Mouse (Mus musculus): ENCODE results near the gene Peli1. TPM values are rescaled to one million over a fixed set of nuclear protein-coding genes. Genes with fewer than 3 reads are reported as not detected.

The Peli1 gene
- polyA plus RNA-seq, 1 experiment from 2014 or later: 44.3 TPM

- H3K4me1 ChIP-seq: peaks cover 7% of the 10 kb centered on the region
- H3K9ac ChIP-seq: no peak overlapping the region
- no peaks in the 10 kb centered on the region for H3K27me3 ChIP-seq
- H3K4me3 ChIP-seq (replicated peaks): no peak overlapping the region
- no peak overlapping the region for H3K27ac ChIP-seq
- no peaks in the 10 kb centered on the region for H3K36me3 ChIP-seq
- H3K9me3 ChIP-seq (replicated peaks): no peaks in the 10 kb centered on the region
- H3K4me2 ChIP-seq: no peak overlapping the region
- ATAC-seq (replicated peaks; ENCODE audit: low FRiP score): no peak
- WGBS: 57% methylated on average over 2 of the region's 2 CpGs
Measured at GRCm38 (mm10) chr11:21122399-21122798, 31.3 kb downstream of the Peli1 start.

DNA sequence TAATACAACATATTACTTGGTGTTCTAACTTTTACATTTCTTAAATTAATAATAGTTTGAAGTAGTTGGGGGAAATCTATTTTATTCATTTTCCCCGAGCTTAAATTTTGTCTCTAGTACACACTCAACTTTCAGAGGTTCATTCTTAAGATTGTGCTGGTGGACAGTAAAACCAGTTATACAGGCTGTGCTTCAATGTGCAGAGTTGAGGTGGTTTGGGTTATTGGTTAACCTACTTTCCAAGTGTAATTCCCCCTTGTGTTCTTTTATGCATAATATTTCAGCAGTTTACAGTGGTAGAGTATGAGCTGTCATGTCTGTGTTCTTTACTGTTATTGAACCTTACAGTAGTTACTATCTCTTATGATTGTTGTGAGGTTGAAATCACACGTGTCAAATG is 40.6 kb downstream of the Peli1 start:
- Histone ChIP-seq H3K27ac (no peak overlapping the region), H3K4me1 (no peaks in the 10 kb centered on the region), H3K27me3 (no peaks in the 10 kb centered on the region), H3K9me3 (replicated peaks) (peaks cover 3% of the 10 kb centered on the region), H3K9ac (no peak overlapping the region), H3K4me2 (no peak overlapping the region), H3K4me3 (replicated peaks) (no peak overlapping the region), H3K36me3 (peaks cover 13% of the 10 kb centered on the region)
- WGBS: 79% methylated on average over 2 of the region's 2 CpGs
- no peak for ATAC-seq (replicated peaks; ENCODE audit: low FRiP score)

DNA sequence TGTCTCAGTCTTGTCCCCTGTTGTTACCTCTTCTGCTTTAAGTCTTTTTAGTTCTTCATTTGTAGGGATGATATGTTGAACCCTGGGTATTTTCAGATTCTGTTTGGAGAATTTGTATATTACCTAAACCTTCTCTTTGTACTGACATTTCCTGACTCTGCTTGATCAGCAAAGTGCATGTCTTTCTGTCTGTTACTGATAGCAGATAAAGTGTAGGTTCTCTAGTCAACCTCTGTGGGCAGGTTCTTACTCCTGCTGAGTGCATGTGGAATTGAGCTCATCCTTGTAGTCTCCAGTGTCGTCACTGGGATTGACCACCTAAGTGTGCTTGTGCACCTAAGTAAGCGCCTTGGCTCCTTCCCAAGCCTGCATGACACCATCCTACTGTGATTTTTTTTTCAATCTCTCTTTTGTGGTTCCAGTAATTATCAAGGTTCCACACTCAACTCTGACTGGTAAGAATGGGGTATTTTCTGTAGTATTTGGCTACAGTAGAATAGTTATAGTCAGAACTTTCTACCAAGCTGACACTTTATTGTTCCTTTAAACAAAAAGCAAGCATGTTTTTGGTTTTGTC is 43.9 kb downstream of the Peli1 start:
- ATAC-seq (replicated peaks; ENCODE audit: low FRiP score): no peak
- Histone ChIP-seq H3K4me3 (replicated peaks) (no peak overlapping the region), H3K27ac (no peak overlapping the region), H3K4me1 (no peaks in the 10 kb centered on the region), H3K27me3 (no peaks in the 10 kb centered on the region), H3K9ac (no peak overlapping the region), H3K4me2 (no peak overlapping the region), H3K9me3 (replicated peaks) (no peaks in the 10 kb centered on the region), H3K36me3 (peaks cover 29% of the 10 kb centered on the region)
- WGBS: 94% methylated on average over 2 of the region's 2 CpGs

DNA sequence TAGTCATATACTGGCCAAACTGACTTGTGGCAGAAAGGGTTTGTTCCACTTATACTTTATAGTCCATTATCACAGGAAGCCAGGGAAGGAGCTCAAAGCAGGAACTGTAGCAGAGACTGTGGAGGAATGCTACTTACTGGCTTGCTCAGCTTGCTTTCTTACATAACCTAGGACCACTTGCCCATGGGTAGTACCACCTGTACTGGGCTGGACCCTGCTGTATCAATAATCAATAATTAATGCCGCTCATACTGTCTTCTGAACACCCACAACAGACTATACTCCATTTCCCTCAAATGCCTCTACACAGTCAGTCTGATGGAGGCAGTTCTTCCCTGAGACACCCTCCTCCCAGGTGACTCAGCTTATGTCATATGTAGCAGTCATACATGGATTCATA is 48.4 kb downstream of the Peli1 start:
- H3K27me3 ChIP-seq: no peaks in the 10 kb centered on the region
- no peaks in the 10 kb centered on the region for H3K9me3 ChIP-seq (replicated peaks)
- no peak overlapping the region for H3K4me3 ChIP-seq (replicated peaks)
- H3K27ac ChIP-seq: no peak overlapping the region
- H3K4me2 ChIP-seq: no peak overlapping the region
- H3K9ac ChIP-seq: no peak overlapping the region
- no peaks in the 10 kb centered on the region for H3K4me1 ChIP-seq
- ATAC-seq (replicated peaks; ENCODE audit: low FRiP score): no peak
- peaks cover 62% of the 10 kb centered on the region for H3K36me3 ChIP-seq
- 95% methylated on average over 1 of the region's 1 CpGs for WGBS

DNA sequence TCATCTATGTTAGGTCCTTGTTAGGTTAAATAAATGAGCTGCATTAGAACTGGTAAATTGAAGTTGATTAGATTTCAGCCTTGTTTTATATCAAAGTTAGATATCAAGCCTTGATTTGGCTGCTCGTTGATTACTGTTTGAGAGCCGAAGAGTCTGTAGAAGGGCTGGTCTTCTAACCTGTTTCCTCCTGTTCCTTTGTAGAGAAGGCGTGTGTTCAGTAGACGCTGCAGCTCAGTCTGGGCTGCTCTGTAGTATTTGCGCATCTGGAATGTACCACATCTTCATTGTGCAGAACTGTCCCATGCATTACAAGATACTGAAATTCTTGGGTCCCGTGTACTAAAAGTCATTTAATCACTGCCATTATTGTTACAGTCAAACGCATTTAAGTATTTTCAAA is 50.2 kb downstream of the Peli1 start:
- no peaks in the 10 kb centered on the region for H3K4me1 ChIP-seq
- peaks cover 65% of the 10 kb centered on the region for H3K36me3 ChIP-seq
- no peak overlapping the region for H3K4me2 ChIP-seq
- H3K9me3 ChIP-seq (replicated peaks): no peaks in the 10 kb centered on the region
- WGBS: 86% methylated on average over 7 of the region's 7 CpGs
- no peak overlapping the region for H3K9ac ChIP-seq
- no peak overlapping the region for H3K27ac ChIP-seq
- H3K4me3 ChIP-seq (replicated peaks): no peak overlapping the region
- no peak for ATAC-seq (replicated peaks; ENCODE audit: low FRiP score)
- H3K27me3 ChIP-seq: no peaks in the 10 kb centered on the region

GRCm38 (mm10) chr11:21141755-21142154 is 50.7 kb downstream of the Peli1 start:
- H3K4me1 ChIP-seq: no peaks in the 10 kb centered on the region
- H3K36me3 ChIP-seq: peaks cover 68% of the 10 kb centered on the region
- no peaks in the 10 kb centered on the region for H3K9me3 ChIP-seq (replicated peaks)
- no peak for ATAC-seq (replicated peaks; ENCODE audit: low FRiP score)
- no peak overlapping the region for H3K4me3 ChIP-seq (replicated peaks)
- H3K4me2 ChIP-seq: no peak overlapping the region
- H3K27ac ChIP-seq: no peak overlapping the region
- 90% methylated on average over 4 of the region's 4 CpGs for whole genome bisulfite sequencing
- H3K9ac ChIP-seq: no peak overlapping the region
- no peaks in the 10 kb centered on the region for H3K27me3 ChIP-seq

DNA sequence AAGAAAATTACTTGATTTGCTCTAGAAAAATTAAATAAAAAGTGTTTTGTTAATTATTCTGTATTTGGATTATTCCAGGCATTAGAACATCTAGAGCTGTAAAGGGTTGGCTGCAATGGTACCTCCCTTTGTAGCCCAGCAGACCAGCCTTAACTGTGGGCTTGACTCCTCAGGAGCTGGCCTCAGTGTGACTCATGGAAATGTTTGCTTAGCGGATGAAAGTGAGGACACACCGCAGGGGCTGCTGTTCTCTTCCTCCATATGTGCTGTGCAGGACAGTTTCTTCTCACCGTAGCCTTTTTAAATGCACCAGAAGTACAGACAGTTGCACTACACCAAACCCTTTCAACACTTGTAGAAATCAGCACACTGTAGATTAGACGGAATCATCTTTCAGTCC is 58.4 kb downstream of the Peli1 start:
- Histone ChIP-seq H3K4me3 (replicated peaks) (no peak overlapping the region), H3K9ac (no peak overlapping the region), H3K9me3 (replicated peaks) (no peaks in the 10 kb centered on the region), H3K4me1 (no peaks in the 10 kb centered on the region), H3K4me2 (no peak overlapping the region), H3K36me3 (peaks cover 65% of the 10 kb centered on the region), H3K27me3 (no peaks in the 10 kb centered on the region), H3K27ac (no peak overlapping the region)
- no peak for ATAC-seq (replicated peaks; ENCODE audit: low FRiP score)
- 88% methylated on average over 4 of the region's 4 CpGs for WGBS

DNA sequence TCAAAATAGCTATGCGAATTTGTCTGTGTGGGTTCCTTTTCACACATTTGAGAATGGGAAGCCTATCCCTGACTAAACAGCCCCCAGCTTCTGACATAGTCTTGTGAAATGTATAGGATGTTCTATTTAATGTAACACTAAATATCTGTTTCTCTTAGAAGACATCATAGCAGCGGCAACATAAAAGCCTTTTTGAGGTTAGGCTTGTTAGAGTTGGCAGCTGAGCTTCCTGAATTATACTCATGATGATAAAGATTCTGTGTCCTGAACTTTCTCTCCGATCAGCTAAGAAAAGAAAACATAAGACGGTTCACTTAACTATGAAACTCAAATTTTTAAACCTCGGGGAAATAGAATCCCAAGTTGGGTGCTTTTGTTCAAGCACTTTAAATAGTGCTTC is 59.2 kb downstream of the Peli1 start:
- no peaks in the 10 kb centered on the region for H3K9me3 ChIP-seq (replicated peaks)
- no peak overlapping the region for H3K4me2 ChIP-seq
- H3K4me1 ChIP-seq: no peaks in the 10 kb centered on the region
- H3K27ac ChIP-seq: no peak overlapping the region
- WGBS: 84% methylated on average over 5 of the region's 5 CpGs
- peaks cover 67% of the 10 kb centered on the region for H3K36me3 ChIP-seq
- no peak overlapping the region for H3K9ac ChIP-seq
- ATAC-seq (replicated peaks; ENCODE audit: low FRiP score): no peak
- H3K27me3 ChIP-seq: no peaks in the 10 kb centered on the region
- no peak overlapping the region for H3K4me3 ChIP-seq (replicated peaks)

GRCm38 (mm10) chr11:21151672-21152071 is 60.6 kb downstream of the Peli1 start:
- H3K4me1 ChIP-seq: no peaks in the 10 kb centered on the region
- H3K4me3 ChIP-seq (replicated peaks): no peak overlapping the region
- H3K36me3 ChIP-seq: peaks cover 56% of the 10 kb centered on the region
- H3K9me3 ChIP-seq (replicated peaks): no peaks in the 10 kb centered on the region
- 96% methylated on average over 1 of the region's 1 CpGs for WGBS
- H3K27me3 ChIP-seq: no peaks in the 10 kb centered on the region
- no peak overlapping the region for H3K4me2 ChIP-seq
- H3K9ac ChIP-seq: no peak overlapping the region
- no peak overlapping the region for H3K27ac ChIP-seq
- no peak for ATAC-seq (replicated peaks; ENCODE audit: low FRiP score)

DNA sequence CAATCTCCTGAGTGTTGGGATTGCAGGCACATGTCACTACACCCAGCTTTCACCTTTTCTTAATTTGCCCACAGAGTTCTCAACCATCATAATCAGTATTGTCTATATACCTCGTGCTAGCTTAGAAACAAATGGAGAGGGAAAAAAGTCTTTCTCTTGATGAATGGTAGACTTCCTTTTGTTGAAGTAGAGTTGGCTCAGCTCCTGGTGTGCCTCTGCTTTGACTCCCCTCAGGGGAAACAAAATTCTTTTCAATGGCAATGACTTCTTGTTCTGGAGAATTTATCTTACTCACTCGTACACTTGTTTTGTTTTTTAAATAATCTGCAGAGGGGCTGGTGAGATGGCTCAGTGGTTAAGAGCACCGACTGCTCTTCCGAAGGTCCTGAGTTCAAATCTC is 62.0 kb downstream of the Peli1 start:
- Histone ChIP-seq H3K4me3 (replicated peaks) (no peak overlapping the region), H3K9me3 (replicated peaks) (no peaks in the 10 kb centered on the region), H3K27ac (no peak overlapping the region), H3K36me3 (peaks cover 43% of the 10 kb centered on the region), H3K4me1 (no peaks in the 10 kb centered on the region), H3K4me2 (no peak overlapping the region), H3K27me3 (no peaks in the 10 kb centered on the region), H3K9ac (no peak overlapping the region)
- WGBS: 74% methylated on average over 4 of the region's 4 CpGs
- no peak for ATAC-seq (replicated peaks; ENCODE audit: low FRiP score)

DNA sequence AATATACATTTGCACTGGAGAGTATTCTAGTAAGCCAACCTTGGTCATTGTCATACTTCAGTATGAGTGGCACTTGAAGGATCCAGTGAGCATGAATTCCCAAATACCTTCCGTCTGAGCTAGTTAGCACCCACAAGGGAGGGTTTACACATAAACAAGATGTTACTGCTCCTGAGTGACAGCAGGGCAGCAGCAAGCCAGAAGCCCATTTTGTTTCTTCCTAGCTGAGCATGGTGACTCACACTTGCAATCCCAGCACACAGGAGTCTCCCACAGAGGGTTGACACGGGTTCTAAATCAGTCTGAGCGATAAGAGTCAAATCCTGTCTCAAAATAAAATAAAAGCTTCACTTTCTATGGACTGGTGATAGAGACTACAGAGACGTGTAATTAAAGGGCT is 66.5 kb downstream of the Peli1 start:
- H3K9ac ChIP-seq: no peak overlapping the region
- no peak for ATAC-seq (replicated peaks; ENCODE audit: low FRiP score)
- H3K36me3 ChIP-seq: peaks cover 13% of the 10 kb centered on the region
- no peak overlapping the region for H3K4me2 ChIP-seq
- H3K4me1 ChIP-seq: no peaks in the 10 kb centered on the region
- no peak overlapping the region for H3K27ac ChIP-seq
- no peaks in the 10 kb centered on the region for H3K27me3 ChIP-seq
- 59% methylated on average over 4 of the region's 4 CpGs for WGBS
- H3K9me3 ChIP-seq (replicated peaks): no peaks in the 10 kb centered on the region
- H3K4me3 ChIP-seq (replicated peaks): no peak overlapping the region

- Histone ChIP-seq H3K27ac (no peak overlapping the region), H3K27me3 (no peaks in the 10 kb centered on the region), H3K36me3 (no peaks in the 10 kb centered on the region), H3K4me1 (peaks cover 19% of the 10 kb centered on the region), H3K9me3 (replicated peaks) (no peaks in the 10 kb centered on the region), H3K4me3 (replicated peaks) (no peak overlapping the region), H3K4me2 (no peak overlapping the region), H3K9ac (no peak overlapping the region)
- ATAC-seq (replicated peaks; ENCODE audit: low FRiP score): no peak
- 82% methylated on average over 5 of the region's 5 CpGs for WGBS
Measured at GRCm38 (mm10) chr11:21162093-21162492, 71.0 kb downstream of the Peli1 start.

GRCm38 (mm10) chr11:21163143-21163542 is 72.1 kb downstream of the Peli1 start:
- H3K4me3 ChIP-seq (replicated peaks): no peak overlapping the region
- H3K36me3 ChIP-seq: no peaks in the 10 kb centered on the region
- 51% methylated on average over 7 of the region's 7 CpGs for WGBS
- no peak overlapping the region for H3K9ac ChIP-seq
- H3K27me3 ChIP-seq: no peaks in the 10 kb centered on the region
- H3K27ac ChIP-seq: no peak overlapping the region; the same call in 1 of the 2 replicates
- H3K9me3 ChIP-seq (replicated peaks): no peaks in the 10 kb centered on the region
- ATAC-seq (replicated peaks; ENCODE audit: low FRiP score): no peak
- no peak overlapping the region for H3K4me2 ChIP-seq
- peaks cover 19% of the 10 kb centered on the region for H3K4me1 ChIP-seq
